Mouse (Mus musculus): ENCODE measurements around the gene Ret.

Gene Ret

DNA sequence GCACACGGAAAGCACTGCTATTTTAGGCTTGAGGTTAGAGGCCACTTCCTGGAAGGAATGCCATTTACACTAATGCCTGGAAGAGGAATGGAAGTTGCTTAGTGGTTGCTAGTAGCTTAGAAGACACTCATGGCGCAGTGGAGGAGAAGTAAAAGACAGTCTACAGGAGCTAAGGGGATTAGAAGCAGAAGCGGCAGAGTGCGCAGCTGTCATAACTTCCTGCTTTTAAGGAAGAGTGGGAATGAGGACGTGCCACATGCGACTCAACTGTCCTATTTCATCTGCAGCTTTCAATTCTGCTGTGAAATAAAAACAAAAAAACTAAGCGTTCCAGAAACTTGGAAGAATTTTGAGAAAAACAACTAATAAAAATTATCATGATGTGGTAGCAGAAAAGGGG, 70.3 kb downstream of the Ret start:
- in situ Hi-C loops (cut with MboI, MseI) = no loop called here

DNA sequence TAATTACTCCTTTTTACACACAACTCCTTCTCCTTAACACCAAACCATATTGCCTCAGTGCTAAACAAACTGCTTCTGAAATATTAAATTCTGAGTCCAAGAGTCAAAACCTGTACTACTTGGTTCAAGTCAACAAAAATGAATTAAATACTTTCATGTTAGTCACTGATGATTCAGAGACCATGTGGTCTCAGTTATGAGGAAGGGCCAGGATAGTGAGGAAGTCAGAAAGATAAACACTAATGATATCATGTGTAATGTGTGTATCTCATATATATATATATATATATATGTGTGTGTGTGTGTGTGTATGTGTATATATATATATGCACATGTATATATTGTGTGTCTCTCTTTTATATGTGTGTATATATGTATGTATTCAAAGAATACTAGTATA, 70.9 kb downstream of the Ret start:
- in situ Hi-C loops (cut with MboI, MseI) = no loop called here

DNA sequence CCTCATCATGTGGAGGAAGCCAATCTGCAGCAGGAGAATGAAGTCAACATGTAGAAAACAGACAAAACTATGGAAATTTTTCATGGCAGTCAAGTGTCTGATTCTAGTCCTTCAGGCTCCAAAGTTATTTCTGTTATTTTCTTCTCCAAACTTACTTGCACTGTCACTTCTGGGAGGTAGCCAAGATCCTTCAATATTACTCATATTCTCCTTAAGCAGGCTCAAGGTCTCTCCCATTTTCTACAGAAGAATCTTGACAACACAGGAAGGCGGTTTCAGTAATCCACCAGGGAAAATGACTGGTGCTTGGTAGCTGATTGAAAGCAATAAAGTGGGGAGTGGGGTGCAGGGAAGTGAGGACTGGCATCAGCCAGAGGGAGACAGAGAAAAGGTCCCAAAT, 74.8 kb downstream of the Ret start:
- in situ Hi-C loops (cut with MboI, MseI) = no loop called here

DNA sequence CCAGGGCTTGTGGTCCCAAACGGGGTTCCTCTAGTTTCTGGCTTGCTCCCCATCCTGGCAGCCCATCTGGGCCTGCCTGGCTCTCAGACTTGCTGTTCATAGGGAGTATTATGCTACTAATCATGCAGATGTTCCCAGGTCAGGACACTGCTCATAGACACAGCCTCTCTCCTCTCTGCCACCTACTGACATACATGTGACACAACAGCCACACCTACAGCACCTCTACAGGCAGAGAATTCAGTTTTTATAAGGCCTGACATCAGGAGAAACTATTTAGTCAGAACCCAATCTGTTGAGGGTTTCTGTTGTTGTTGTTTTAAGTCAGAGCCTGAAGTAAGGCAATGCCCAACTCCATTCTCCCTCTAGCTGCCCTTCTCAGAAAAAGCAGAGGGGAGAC, 85.7 kb downstream of the Ret start:
- in situ Hi-C loops (cut with MboI, MseI) = no loop called here
